Mouse (Mus musculus): ENCODE measurements around the gene Dhdds.
A peak's percentile ranks its signal among the peaks of the same experiment; 100 is the strongest.

The Dhdds gene

DNA sequence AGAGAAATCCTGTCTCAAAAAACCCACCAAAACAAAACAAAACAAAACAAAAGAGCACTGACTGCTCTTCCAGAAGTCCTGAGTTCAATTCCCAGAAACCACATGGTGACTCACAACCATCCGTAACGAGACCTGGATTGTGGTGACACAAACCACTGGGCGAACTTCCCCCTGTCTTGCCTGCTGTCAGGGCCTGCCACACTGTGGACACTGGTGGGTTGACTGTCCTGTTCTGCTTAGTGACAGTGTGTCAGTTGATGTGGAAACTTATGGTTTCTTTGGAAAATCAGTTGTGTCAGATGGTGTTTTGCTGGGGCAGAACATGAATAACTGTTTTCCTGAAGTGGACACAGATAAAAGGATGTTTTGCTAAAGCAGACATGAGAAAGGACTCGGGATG is 58.0 kb downstream of the Dhdds start:
- no peak for DNase-seq

DNA sequence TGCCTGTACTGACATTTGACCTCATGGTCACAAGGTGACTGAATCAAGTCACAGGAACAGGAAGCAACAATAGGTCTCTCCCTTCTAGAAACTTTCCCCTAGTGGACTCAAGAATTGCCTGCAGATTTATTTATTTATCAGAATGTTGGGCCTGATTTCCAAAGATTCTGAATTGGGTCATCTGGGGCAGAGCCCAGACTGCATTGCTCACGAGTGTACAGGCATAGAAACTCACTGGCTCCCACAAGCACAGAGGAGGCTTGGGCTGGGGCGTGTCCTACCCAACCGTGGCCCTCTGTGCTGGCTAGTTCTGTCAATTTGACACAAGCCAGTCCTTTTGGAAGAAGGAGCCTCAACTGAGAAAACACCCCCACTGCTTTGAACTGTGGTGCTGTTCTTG is 59.1 kb downstream of the Dhdds start:
- DNase-seq = no peak

DNA sequence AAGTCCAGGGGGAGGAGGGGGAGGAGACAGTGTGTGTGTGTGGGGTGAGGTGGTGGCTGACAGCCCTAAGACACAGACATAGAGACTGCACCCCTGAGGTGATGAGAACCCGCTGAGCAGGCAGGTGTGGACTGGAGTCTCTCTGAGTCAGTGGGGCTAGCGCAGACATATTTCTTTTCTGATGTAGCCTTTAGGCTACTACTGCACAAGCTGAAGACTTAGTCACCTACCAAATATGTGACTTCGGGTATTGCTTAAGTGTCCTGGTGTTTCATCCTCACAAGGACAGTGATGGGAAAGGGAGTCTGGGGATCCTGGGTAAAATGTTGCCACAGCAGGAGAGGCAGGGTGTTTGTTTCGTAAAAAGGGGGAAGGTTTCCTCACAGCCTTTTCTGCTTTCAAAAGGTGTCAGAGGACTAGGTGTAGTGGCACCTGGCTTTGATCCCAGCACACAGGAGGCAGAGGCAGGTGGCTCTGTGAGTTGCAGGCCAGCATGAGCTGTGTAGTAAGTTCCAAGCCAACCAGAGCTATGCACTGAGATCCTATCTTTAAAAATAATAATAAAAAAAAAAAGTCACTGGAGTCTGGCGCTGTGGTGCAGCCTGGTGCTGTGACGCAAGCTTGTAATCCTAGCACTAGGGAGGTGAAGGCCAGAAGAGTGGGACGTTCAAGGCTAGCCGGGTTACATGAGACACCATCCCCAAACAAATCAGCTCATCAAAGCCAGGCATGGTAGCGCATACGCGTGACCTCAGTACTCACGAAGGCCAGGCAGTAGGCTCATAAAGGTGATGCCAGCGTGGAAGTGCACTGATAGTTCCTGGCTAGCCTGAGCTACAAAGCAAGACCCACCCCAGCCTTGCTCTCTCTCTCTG is 60.1 kb downstream of the Dhdds start:
- no peak for DNase-seq

DNA sequence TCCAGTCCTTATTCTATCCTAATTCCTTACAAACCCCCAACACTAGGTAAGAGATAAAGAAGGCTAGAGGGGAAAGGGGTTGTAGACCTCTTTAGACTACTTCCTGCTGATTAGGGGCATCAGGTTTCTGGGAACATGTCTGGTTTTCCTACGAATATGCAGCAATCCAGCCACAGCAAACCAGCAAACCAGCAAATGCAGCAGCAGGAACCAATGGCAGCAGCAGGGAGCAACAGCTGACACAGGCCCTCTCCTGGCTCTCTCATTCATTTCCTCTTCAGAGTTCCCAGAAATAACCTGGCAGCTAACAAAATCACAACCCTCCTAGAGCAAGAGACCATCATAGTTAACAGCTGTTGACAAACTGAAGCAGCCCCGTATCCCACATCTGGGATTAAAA is 62.6 kb downstream of the Dhdds start:
- DNase-seq = no peak

- DNase-seq = peak; percentile 83
These were observed 68.9 kb downstream of the Dhdds start for GRCm38 (mm10) chr4:133931785-133932184.

DNA sequence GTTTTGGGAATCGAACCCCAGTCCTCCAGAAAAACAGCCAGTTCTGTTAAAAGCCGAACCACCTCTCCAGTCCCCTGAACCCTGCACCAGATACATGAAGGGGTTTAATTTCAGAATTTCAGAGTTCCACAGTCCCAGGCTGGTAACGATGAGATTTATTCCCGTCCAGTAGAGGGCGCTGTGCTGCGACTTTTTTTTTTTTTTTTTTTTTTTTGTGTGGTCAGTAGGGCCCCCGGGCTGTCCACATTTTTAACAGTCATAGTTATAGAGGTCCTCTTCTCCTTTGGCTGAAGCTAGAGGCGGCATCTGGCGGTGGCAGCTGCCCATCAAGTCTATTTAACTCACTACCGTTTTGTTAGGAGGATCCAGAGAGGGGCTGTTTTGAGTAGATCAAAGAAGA is 69.4 kb downstream of the Dhdds start:
- peak; percentile 14 for DNase-seq

- DNase-seq = peak; percentile 62
These were observed 71.4 kb downstream of the Dhdds start for GRCm38 (mm10) chr4:133929278-133929670.

GRCm38 (mm10) chr4:133928576-133929277 is 72.0 kb downstream of the Dhdds start:
- DNase-seq = no peak

GRCm38 (mm10) chr4:133925204-133925603 is 75.5 kb downstream of the Dhdds start:
- DNase-seq = no peak

- no peak for DNase-seq
These were observed 77.0 kb downstream of the Dhdds start for GRCm38 (mm10) chr4:133923743-133924142.

All from kidney, adult 9 months (tissue).